Mouse (Mus musculus) intestine, embryonic 14.5 days (tissue): ENCODE results near the gene Tnpo1. TPM values are rescaled to one million over a fixed set of nuclear protein-coding genes. Genes with fewer than 3 reads are reported as not detected.

Experiments
- ATAC-seq: fragments of 200-750 bp; cut with Nextera tagmentation; replicated peaks from 2 replicates; pipeline ENCODE4 v1.8.0; 2017; ENCODE audit warnings: low read depth, moderate number of reproducible peaks, moderate TSS enrichment, moderate library complexity; ENCODE audit not compliant: low FRiP score, low TSS enrichment
- DNase-seq: peaks from one replicate; pipeline ENCODE4 v3.0.0-alpha.2; 2018; ENCODE audit warnings: low spot score
- H3K27ac ChIP-seq: fragments of 300-500 bp; sonication (generic); 2 replicates; pipeline ENCODE4 v1.5.1; 2014; ENCODE audit warnings: low read depth, mild to moderate bottlenecking, control low read depth
- H3K27me3 ChIP-seq: fragments of 300-500 bp; sonication (generic); replicated peaks from 2 replicates; pipeline ENCODE4 v1.6.1; 2014; ENCODE audit warnings: low read length, control low read depth; ENCODE audit not compliant: control insufficient read depth, insufficient read depth
- H3K36me3 ChIP-seq: fragments of 300-500 bp; sonication (generic); 2 replicates; pipeline ENCODE4 v1.6.1; 2014; ENCODE audit warnings: low read length, control low read depth; ENCODE audit not compliant: control insufficient read depth, insufficient read depth
- H3K4me1 ChIP-seq: fragments of 300-500 bp; sonication (generic); replicated peaks from 2 replicates; pipeline ENCODE4 v1.6.1; 2014; ENCODE audit warnings: low read length, control low read depth, mixed read lengths; ENCODE audit not compliant: control insufficient read depth, insufficient read depth
- H3K4me2 ChIP-seq: fragments of 300-500 bp; sonication (generic); 2 replicates; pipeline ENCODE4 v1.6.1; 2014; ENCODE audit warnings: low read length
- H3K4me3 ChIP-seq: fragments of 300-500 bp; sonication (generic); 2 replicates; pipeline ENCODE4 v1.5.1; 2014; ENCODE audit warnings: low read depth, low read length, control low read depth, mixed read lengths
- H3K9ac ChIP-seq: fragments of 300-500 bp; sonication (generic); 2 replicates; pipeline ENCODE4 v1.6.1; 2014; ENCODE audit warnings: mild to moderate bottlenecking, low read length
- H3K9me3 ChIP-seq: fragments of 300-500 bp; sonication (generic); 2 replicates; pipeline ENCODE4 v1.6.1; 2016; ENCODE audit warnings: low read length, control low read depth; ENCODE audit not compliant: control insufficient read depth
- WGBS: fragments of 180-500 bp; shearing (Covaris S2); extraction: QIAGEN DNeasy Blood & Tissue Kit; methylation state at CpG from one replicate; pipeline ENCODE4 v1.1.7; 2014; 5-methylcytosine and 5-hydroxymethylcytosine counted together
- polyA plus RNA-seq: library from polyadenylated mRNA; unstranded; fragments of >200 nt; fragmentation: Nextera tagmentation; extraction: Ambion mirVana; gene quantifications from 2 replicates; pipeline ENCODE4 v1.2.1, GENCODE M21; 2014

Gene Tnpo1
- polyA plus RNA-seq, 1 experiment from 2014 or later: 53.1 TPM

- H3K4me3 ChIP-seq: no peak overlapping the region
- peaks cover 17% of the 10 kb centered on the region; the same call in 1 of the 2 replicates for H3K4me1 ChIP-seq
- peaks cover 21% of the 10 kb centered on the region; the same call in 1 of the 2 replicates for H3K36me3 ChIP-seq
- no peak for DNase-seq
- WGBS: 90% methylated on average over 7 of the region's 7 CpGs
- no peak overlapping the region for H3K27ac ChIP-seq
- H3K27me3 ChIP-seq: no peaks in the 10 kb centered on the region
- no peak overlapping the region for H3K4me2 ChIP-seq
- ATAC-seq: no peak
- no peaks in the 10 kb centered on the region for H3K9me3 ChIP-seq
- no peak overlapping the region for H3K9ac ChIP-seq
These were observed 4.9 kb downstream of the Tnpo1 start for GRCm38 (mm10) chr13:98921276-98921675.

GRCm38 (mm10) chr13:98920300-98920699 lies 5.9 kb downstream of the Tnpo1 start:
- Histone ChIP-seq H3K27me3 (no peaks in the 10 kb centered on the region), H3K4me2 (no peak overlapping the region), H3K4me1 (peaks cover 18% of the 10 kb centered on the region), H3K4me3 (no peak overlapping the region), H3K36me3 (peaks cover 21% of the 10 kb centered on the region; the same call in 1 of the 2 replicates), H3K9ac (no peak overlapping the region), H3K9me3 (no peaks in the 10 kb centered on the region), H3K27ac (no peak overlapping the region)
- 76% methylated on average over 3 of the region's 3 CpGs for WGBS
- no peak for ATAC-seq
- DNase-seq: no peak

DNA sequence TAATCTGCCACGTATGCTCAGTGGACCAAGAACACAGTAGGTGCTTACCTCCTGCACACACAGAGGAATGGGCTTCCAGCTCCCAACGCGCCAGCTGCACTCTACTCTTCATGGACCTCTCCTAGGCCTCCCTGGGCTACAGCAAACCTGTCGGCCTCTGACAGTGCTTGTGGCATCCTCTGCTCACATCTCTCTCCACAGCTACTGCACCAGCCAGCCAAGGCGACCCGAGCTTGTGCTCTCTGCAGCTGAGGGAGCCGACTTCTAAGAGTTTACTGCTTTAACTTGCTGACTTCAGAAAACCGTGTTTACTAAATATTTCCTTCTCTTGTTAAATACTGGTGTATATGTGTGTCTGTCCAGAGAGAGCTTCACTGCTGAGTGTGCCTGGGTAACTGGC lies 6.5 kb downstream of the Tnpo1 start:
- Histone ChIP-seq H3K4me2 (no peak overlapping the region), H3K27me3 (no peaks in the 10 kb centered on the region), H3K4me3 (no peak overlapping the region), H3K36me3 (peaks cover 21% of the 10 kb centered on the region; the same call in 1 of the 2 replicates), H3K9ac (no peak overlapping the region), H3K9me3 (no peaks in the 10 kb centered on the region), H3K27ac (no peak overlapping the region), H3K4me1 (peaks cover 21% of the 10 kb centered on the region)
- WGBS: 87% methylated on average over 8 of the region's 8 CpGs
- DNase-seq (no peak), ATAC-seq (no peak)

GRCm38 (mm10) chr13:98917851-98918250 lies 8.3 kb downstream of the Tnpo1 start:
- no peak overlapping the region for H3K4me3 ChIP-seq
- DNase-seq: no peak
- peaks cover 21% of the 10 kb centered on the region; the same call in 1 of the 2 replicates for H3K36me3 ChIP-seq
- no peaks in the 10 kb centered on the region for H3K9me3 ChIP-seq
- H3K4me1 ChIP-seq: peaks cover 27% of the 10 kb centered on the region
- no peak for ATAC-seq
- 92% methylated on average over 2 of the region's 2 CpGs for WGBS
- no peak overlapping the region for H3K27ac ChIP-seq
- no peak overlapping the region for H3K4me2 ChIP-seq
- H3K9ac ChIP-seq: no peak overlapping the region
- H3K27me3 ChIP-seq: no peaks in the 10 kb centered on the region

DNA sequence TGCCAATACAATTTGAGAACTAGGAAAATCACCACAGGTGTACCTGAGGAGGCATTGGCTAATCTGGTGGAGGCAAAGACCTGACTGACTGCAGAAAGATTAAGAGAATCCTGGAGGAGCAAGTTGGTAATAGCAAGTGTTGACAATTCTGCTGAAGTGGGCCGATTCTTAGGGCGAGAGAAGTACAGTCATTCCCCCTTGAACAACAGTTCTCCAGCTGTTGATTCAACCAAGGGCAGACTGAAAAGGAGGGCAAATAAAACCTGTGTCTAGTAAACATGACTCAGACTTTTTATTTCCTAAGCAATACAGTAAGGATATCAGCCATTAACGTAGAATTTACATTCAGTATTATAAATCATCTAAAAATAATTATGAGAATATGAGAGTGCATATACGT lies 10.6 kb downstream of the Tnpo1 start:
- Histone ChIP-seq H3K36me3 (peaks cover 11% of the 10 kb centered on the region; the same call in 1 of the 2 replicates), H3K4me2 (no peak overlapping the region), H3K4me1 (peaks cover 25% of the 10 kb centered on the region), H3K4me3 (no peak overlapping the region), H3K27ac (no peak overlapping the region), H3K9ac (no peak overlapping the region), H3K27me3 (no peaks in the 10 kb centered on the region), H3K9me3 (no peaks in the 10 kb centered on the region)
- 68% methylated on average over 4 of the region's 4 CpGs for WGBS
- DNase-seq (no peak), ATAC-seq (no peak)

DNA sequence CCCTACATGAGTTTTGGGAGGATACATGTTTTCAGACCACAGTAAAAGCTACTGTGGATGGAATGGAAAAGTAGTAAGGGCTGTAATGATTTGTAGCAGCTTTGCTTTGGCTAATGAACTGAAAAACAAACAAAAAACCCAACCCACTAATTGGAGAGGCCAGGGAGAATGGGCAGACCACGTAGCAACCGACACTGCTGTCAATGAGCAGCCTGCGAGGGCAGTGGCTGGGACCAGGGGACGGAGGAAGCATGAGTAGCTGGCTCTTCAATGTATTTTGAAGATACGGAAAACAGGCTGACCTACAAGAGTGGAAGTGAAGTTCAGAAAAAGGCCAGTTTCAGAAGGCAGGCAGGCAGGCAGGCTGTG lies 11.4 kb downstream of the Tnpo1 start:
- H3K9me3 ChIP-seq: no peaks in the 10 kb centered on the region
- H3K4me2 ChIP-seq: no peak overlapping the region
- H3K27me3 ChIP-seq: no peaks in the 10 kb centered on the region
- peaks cover 25% of the 10 kb centered on the region for H3K4me1 ChIP-seq
- no peak overlapping the region for H3K4me3 ChIP-seq
- H3K36me3 ChIP-seq: peaks cover 8% of the 10 kb centered on the region; the same call in 1 of the 2 replicates
- DNase-seq (no peak), ATAC-seq (no peak)
- no peak overlapping the region for H3K9ac ChIP-seq
- 64% methylated on average over 5 of the region's 5 CpGs for WGBS
- no peak overlapping the region for H3K27ac ChIP-seq

DNA sequence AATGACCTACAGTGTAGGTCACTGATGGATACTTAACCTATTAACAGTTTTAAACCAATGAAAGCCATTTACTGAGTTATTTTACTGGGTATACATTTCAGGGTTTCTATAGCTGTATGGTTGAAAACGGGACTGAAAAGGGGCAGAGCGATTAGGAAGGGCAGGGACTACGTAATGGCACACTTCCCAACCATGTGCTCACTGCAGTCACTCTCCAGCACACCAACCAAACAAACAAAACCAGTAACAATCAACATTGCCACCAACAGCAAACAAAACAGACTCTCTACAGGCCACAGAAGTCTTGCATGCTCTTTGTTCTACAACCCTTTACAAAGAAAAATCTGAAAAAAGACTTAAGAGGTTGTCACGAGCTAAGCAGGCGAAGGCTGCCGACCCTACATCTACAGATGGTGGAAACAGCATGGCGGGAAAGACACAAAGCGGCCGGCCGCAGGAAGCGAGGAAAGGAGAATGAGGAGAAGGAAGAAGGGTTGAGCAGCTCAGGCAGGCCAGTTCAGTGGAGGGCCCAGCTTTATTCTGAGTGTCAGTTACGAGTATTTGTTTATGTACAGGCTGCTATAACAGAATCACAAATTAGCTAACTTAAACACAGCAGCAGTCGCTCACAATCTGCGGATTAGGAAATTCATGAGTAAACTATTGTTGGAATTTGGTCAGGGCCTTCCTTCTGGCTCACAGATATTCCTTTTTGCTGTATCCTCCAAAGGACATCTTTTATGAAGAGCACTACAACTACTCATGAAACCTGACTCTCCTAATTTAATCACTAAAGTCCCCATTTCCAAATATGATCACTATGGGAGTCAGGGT lies 12.0 kb downstream of the Tnpo1 start:
- ATAC-seq: no peak
- Histone ChIP-seq H3K4me2 (no peak overlapping the region), H3K4me1 (peaks cover 25% of the 10 kb centered on the region), H3K9ac (no peak overlapping the region), H3K9me3 (no peaks in the 10 kb centered on the region), H3K27ac (no peak overlapping the region), H3K4me3 (no peak overlapping the region), H3K27me3 (no peaks in the 10 kb centered on the region), H3K36me3 (peaks cover 7% of the 10 kb centered on the region; the same call in 1 of the 2 replicates)
- 67% methylated on average over 14 of the region's 14 CpGs for WGBS
- DNase-seq: no peak

DNA sequence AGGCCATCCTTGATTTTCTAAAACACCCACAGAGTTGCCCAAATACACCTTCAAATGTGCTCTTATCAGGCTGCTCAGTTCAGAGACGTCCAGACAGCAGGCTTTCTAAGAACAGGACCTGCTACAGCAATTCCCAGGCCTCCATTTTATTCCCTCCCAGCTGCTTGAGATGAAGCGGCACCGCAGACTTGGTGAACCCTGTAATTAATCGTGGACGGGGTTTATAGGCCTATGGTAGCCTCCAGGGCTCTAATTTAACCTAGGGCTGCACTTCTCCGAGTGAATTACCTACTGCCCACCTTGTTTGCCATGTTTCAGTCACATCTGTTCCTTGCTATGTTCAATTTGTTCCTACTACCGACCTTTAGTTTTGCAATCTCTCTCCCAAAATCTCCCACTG lies 13.0 kb downstream of the Tnpo1 start:
- ATAC-seq (no peak), DNase-seq (no peak)
- Histone ChIP-seq H3K9ac (no peak overlapping the region), H3K9me3 (no peaks in the 10 kb centered on the region), H3K36me3 (no peaks in the 10 kb centered on the region), H3K27me3 (no peaks in the 10 kb centered on the region), H3K4me2 (no peak overlapping the region), H3K27ac (no peak overlapping the region), H3K4me3 (no peak overlapping the region), H3K4me1 (peaks cover 25% of the 10 kb centered on the region)
- WGBS: 43% methylated on average over 7 of the region's 7 CpGs

GRCm38 (mm10) chr13:98912602-98913001 lies 13.6 kb downstream of the Tnpo1 start:
- Histone ChIP-seq H3K27ac (no peak overlapping the region), H3K36me3 (no peaks in the 10 kb centered on the region), H3K4me3 (no peak overlapping the region), H3K9ac (no peak overlapping the region), H3K4me2 (no peak overlapping the region), H3K27me3 (no peaks in the 10 kb centered on the region), H3K4me1 (peaks cover 25% of the 10 kb centered on the region), H3K9me3 (no peaks in the 10 kb centered on the region)
- WGBS: 60% methylated on average over 8 of the region's 8 CpGs
- no peak for ATAC-seq
- DNase-seq: no peak
